Mouse (Mus musculus): ENCODE measurements at regions not wholly inside any gene's neighbourhood (a gene's known extent, or its start where the extent isn't known, plus 50 kb on each side); places are given as distances from the start of the nearest gene placed in this dataset.

- Histone ChIP-seq H3K36me3 (ENCODE audit: control insufficient read depth, insufficient read depth, low read length) (no peaks in the 10 kb centered on the region), H3K9ac (ENCODE audit: low read length) (no peak overlapping the region), H3K4me2 (ENCODE audit: low read depth, low read length) (no peak overlapping the region), H3K27ac (ENCODE audit: low read length) (no peak overlapping the region), H3K9me3 (replicated peaks; ENCODE audit: control insufficient read depth, low read length) (no peaks in the 10 kb centered on the region), H3K4me1 (ENCODE audit: control insufficient read depth, insufficient read depth, low read length) (no peaks in the 10 kb centered on the region), H3K4me3 (replicated peaks; ENCODE audit: low read length) (no peak overlapping the region), H3K27me3 (ENCODE audit: control insufficient read depth, insufficient read depth, low read length) (no peaks in the 10 kb centered on the region)
- no peak for ATAC-seq (ENCODE audit: insufficient read depth, low FRiP score)
- WGBS: 21% methylated on average over 2 of the region's 2 CpGs
Measured at GRCm38 (mm10) chr17:52084455-52084854, 251.4 kb upstream of the Satb1 start.

- Histone ChIP-seq H3K27me3 (ENCODE audit: control insufficient read depth, insufficient read depth, low read length) (no peaks in the 10 kb centered on the region), H3K9ac (ENCODE audit: low read length) (no peak overlapping the region), H3K27ac (ENCODE audit: low read length) (no peak overlapping the region), H3K9me3 (replicated peaks; ENCODE audit: control insufficient read depth, low read length) (no peaks in the 10 kb centered on the region), H3K4me2 (ENCODE audit: low read depth, low read length) (no peak overlapping the region), H3K36me3 (ENCODE audit: control insufficient read depth, insufficient read depth, low read length) (no peaks in the 10 kb centered on the region), H3K4me1 (ENCODE audit: control insufficient read depth, insufficient read depth, low read length) (no peaks in the 10 kb centered on the region), H3K4me3 (replicated peaks; ENCODE audit: low read length) (no peak overlapping the region)
- WGBS: 75% methylated on average over 7 of the region's 7 CpGs
- no peak for ATAC-seq (ENCODE audit: insufficient read depth, low FRiP score)
Measured at GRCm38 (mm10) chr17:52079316-52079715, 246.2 kb upstream of the Satb1 start.

GRCm38 (mm10) chr17:52078496-52078895, 245.4 kb upstream of the Satb1 start:
- no peak overlapping the region for H3K9ac ChIP-seq (ENCODE audit: low read length)
- H3K9me3 ChIP-seq (replicated peaks; ENCODE audit: control insufficient read depth, low read length): no peaks in the 10 kb centered on the region
- H3K4me1 ChIP-seq (ENCODE audit: control insufficient read depth, insufficient read depth, low read length): no peaks in the 10 kb centered on the region
- no peak for ATAC-seq (ENCODE audit: insufficient read depth, low FRiP score)
- no peak overlapping the region for H3K4me3 ChIP-seq (replicated peaks; ENCODE audit: low read length)
- no peak overlapping the region for H3K27ac ChIP-seq (ENCODE audit: low read length)
- no peak overlapping the region for H3K4me2 ChIP-seq (ENCODE audit: low read depth, low read length)
- 76% methylated on average over 8 of the region's 8 CpGs for WGBS
- no peaks in the 10 kb centered on the region for H3K36me3 ChIP-seq (ENCODE audit: control insufficient read depth, insufficient read depth, low read length)
- H3K27me3 ChIP-seq (ENCODE audit: control insufficient read depth, insufficient read depth, low read length): no peaks in the 10 kb centered on the region

- Histone ChIP-seq H3K4me2 (ENCODE audit: low read depth, low read length) (no peak overlapping the region), H3K9me3 (replicated peaks; ENCODE audit: control insufficient read depth, low read length) (no peaks in the 10 kb centered on the region), H3K4me3 (replicated peaks; ENCODE audit: low read length) (no peak overlapping the region), H3K4me1 (ENCODE audit: control insufficient read depth, insufficient read depth, low read length) (no peaks in the 10 kb centered on the region), H3K9ac (ENCODE audit: low read length) (no peak overlapping the region), H3K36me3 (ENCODE audit: control insufficient read depth, insufficient read depth, low read length) (no peaks in the 10 kb centered on the region), H3K27me3 (ENCODE audit: control insufficient read depth, insufficient read depth, low read length) (no peaks in the 10 kb centered on the region), H3K27ac (ENCODE audit: low read length) (no peak overlapping the region)
- whole genome bisulfite sequencing: 85% methylated on average over 4 of the region's 4 CpGs
- no peak for ATAC-seq (ENCODE audit: insufficient read depth, low FRiP score)
Measured at GRCm38 (mm10) chr17:52077951-52078350, 244.9 kb upstream of the Satb1 start.

- ATAC-seq (ENCODE audit: insufficient read depth, low FRiP score): no peak
- no peaks in the 10 kb centered on the region for H3K36me3 ChIP-seq (ENCODE audit: control insufficient read depth, insufficient read depth, low read length)
- H3K4me3 ChIP-seq (replicated peaks; ENCODE audit: low read length): no peak overlapping the region
- H3K9me3 ChIP-seq (replicated peaks; ENCODE audit: control insufficient read depth, low read length): no peaks in the 10 kb centered on the region
- WGBS: 75% methylated on average over 2 of the region's 2 CpGs
- H3K27me3 ChIP-seq (ENCODE audit: control insufficient read depth, insufficient read depth, low read length): no peaks in the 10 kb centered on the region
- no peak overlapping the region for H3K9ac ChIP-seq (ENCODE audit: low read length)
- H3K4me1 ChIP-seq (ENCODE audit: control insufficient read depth, insufficient read depth, low read length): no peaks in the 10 kb centered on the region
- no peak overlapping the region for H3K4me2 ChIP-seq (ENCODE audit: low read depth, low read length)
- H3K27ac ChIP-seq (ENCODE audit: low read length): no peak overlapping the region
Measured at GRCm38 (mm10) chr17:52076746-52077145, 243.7 kb upstream of the Satb1 start.

GRCm38 (mm10) chr17:52067721-52068120, 234.6 kb upstream of the Satb1 start:
- no peaks in the 10 kb centered on the region for H3K36me3 ChIP-seq (ENCODE audit: control insufficient read depth, insufficient read depth, low read length)
- H3K4me3 ChIP-seq (replicated peaks; ENCODE audit: low read length): no peak overlapping the region
- ATAC-seq (ENCODE audit: insufficient read depth, low FRiP score): no peak
- H3K4me1 ChIP-seq (ENCODE audit: control insufficient read depth, insufficient read depth, low read length): no peaks in the 10 kb centered on the region
- no peak overlapping the region for H3K4me2 ChIP-seq (ENCODE audit: low read depth, low read length)
- no peak overlapping the region for H3K27ac ChIP-seq (ENCODE audit: low read length)
- WGBS: 75% methylated on average over 2 of the region's 2 CpGs
- H3K9ac ChIP-seq (ENCODE audit: low read length): no peak overlapping the region
- no peaks in the 10 kb centered on the region for H3K9me3 ChIP-seq (replicated peaks; ENCODE audit: control insufficient read depth, low read length)
- H3K27me3 ChIP-seq (ENCODE audit: control insufficient read depth, insufficient read depth, low read length): no peaks in the 10 kb centered on the region

- WGBS: 81% methylated on average over 5 of the region's 5 CpGs
- Histone ChIP-seq H3K4me2 (ENCODE audit: low read depth, low read length) (no peak overlapping the region), H3K27me3 (ENCODE audit: control insufficient read depth, insufficient read depth, low read length) (no peaks in the 10 kb centered on the region), H3K4me3 (replicated peaks; ENCODE audit: low read length) (no peak overlapping the region), H3K9ac (ENCODE audit: low read length) (no peak overlapping the region), H3K4me1 (ENCODE audit: control insufficient read depth, insufficient read depth, low read length) (no peaks in the 10 kb centered on the region), H3K9me3 (replicated peaks; ENCODE audit: control insufficient read depth, low read length) (no peaks in the 10 kb centered on the region), H3K36me3 (ENCODE audit: control insufficient read depth, insufficient read depth, low read length) (no peaks in the 10 kb centered on the region), H3K27ac (ENCODE audit: low read length) (no peak overlapping the region)
- ATAC-seq (ENCODE audit: insufficient read depth, low FRiP score): no peak
Measured at GRCm38 (mm10) chr17:52064618-52065017, 231.5 kb upstream of the Satb1 start.

GRCm38 (mm10) chr17:52063121-52063520, 230.0 kb upstream of the Satb1 start:
- Histone ChIP-seq H3K27me3 (ENCODE audit: control insufficient read depth, insufficient read depth, low read length) (no peaks in the 10 kb centered on the region), H3K27ac (ENCODE audit: low read length) (no peak overlapping the region), H3K9ac (ENCODE audit: low read length) (no peak overlapping the region), H3K4me2 (ENCODE audit: low read depth, low read length) (no peak overlapping the region), H3K36me3 (ENCODE audit: control insufficient read depth, insufficient read depth, low read length) (no peaks in the 10 kb centered on the region), H3K9me3 (replicated peaks; ENCODE audit: control insufficient read depth, low read length) (no peaks in the 10 kb centered on the region), H3K4me1 (ENCODE audit: control insufficient read depth, insufficient read depth, low read length) (no peaks in the 10 kb centered on the region), H3K4me3 (replicated peaks; ENCODE audit: low read length) (no peak overlapping the region)
- ATAC-seq (ENCODE audit: insufficient read depth, low FRiP score): no peak
- WGBS: 67% methylated on average over 4 of the region's 4 CpGs

GRCm38 (mm10) chr17:52062096-52062665, 229.1 kb upstream of the Satb1 start:
- Histone ChIP-seq H3K4me3 (replicated peaks; ENCODE audit: low read length) (no peak overlapping the region), H3K9ac (ENCODE audit: low read length) (no peak overlapping the region), H3K27me3 (ENCODE audit: control insufficient read depth, insufficient read depth, low read length) (no peaks in the 10 kb centered on the region), H3K4me1 (ENCODE audit: control insufficient read depth, insufficient read depth, low read length) (no peaks in the 10 kb centered on the region), H3K9me3 (replicated peaks; ENCODE audit: control insufficient read depth, low read length) (no peaks in the 10 kb centered on the region), H3K4me2 (ENCODE audit: low read depth, low read length) (no peak overlapping the region), H3K36me3 (ENCODE audit: control insufficient read depth, insufficient read depth, low read length) (no peaks in the 10 kb centered on the region), H3K27ac (ENCODE audit: low read length) (no peak overlapping the region)
- ATAC-seq (ENCODE audit: insufficient read depth, low FRiP score): no peak
- 64% methylated on average over 11 of the region's 11 CpGs for WGBS

- no peak for ATAC-seq (ENCODE audit: insufficient read depth, low FRiP score)
- Histone ChIP-seq H3K4me3 (replicated peaks; ENCODE audit: low read length) (no peak overlapping the region), H3K9me3 (replicated peaks; ENCODE audit: control insufficient read depth, low read length) (no peaks in the 10 kb centered on the region), H3K4me1 (ENCODE audit: control insufficient read depth, insufficient read depth, low read length) (no peaks in the 10 kb centered on the region), H3K9ac (ENCODE audit: low read length) (no peak overlapping the region), H3K36me3 (ENCODE audit: control insufficient read depth, insufficient read depth, low read length) (no peaks in the 10 kb centered on the region), H3K27me3 (ENCODE audit: control insufficient read depth, insufficient read depth, low read length) (no peaks in the 10 kb centered on the region), H3K4me2 (ENCODE audit: low read depth, low read length) (no peak overlapping the region), H3K27ac (ENCODE audit: low read length) (no peak overlapping the region)
- 91% methylated on average over 4 of the region's 4 CpGs for WGBS
Measured at GRCm38 (mm10) chr17:52036479-52036878, 203.4 kb upstream of the Satb1 start.

All from stomach, embryonic 16.5 days (tissue).